Mouse (Mus musculus): ENCODE data around the gene Ptpn12. TPM values are rescaled to one million over a fixed set of nuclear protein-coding genes. Genes with fewer than 3 reads are reported as not detected.

Ptpn12 gene
- polyA plus RNA-seq (2014; fragmentation: Nextera tagmentation; extraction: Ambion mirVana) = 29.7 and 30.5 TPM in 2 replicates

- peak within 1 kb of the TSS; percentile 51 for H3K4me2 ChIP-seq (ENCODE audit: low read depth, low read length)
- WGBS = 1% methylated on average over 27 of the region's 73 CpGs
- peaks cover 7% of the 10 kb centered on the region; the same call in 1 of the 2 replicates for H3K4me1 ChIP-seq (ENCODE audit: control insufficient read depth, insufficient read depth, low read length)
- no peaks in the 10 kb centered on the region for H3K36me3 ChIP-seq (ENCODE audit: control insufficient read depth, insufficient read depth, low read length)
- no peaks in the 10 kb centered on the region for H3K9me3 ChIP-seq (ENCODE audit: control insufficient read depth, low read length)
- peak; percentile 94 for ATAC-seq (ENCODE audit: low read depth)
- no peaks in the 10 kb centered on the region for H3K27me3 ChIP-seq (ENCODE audit: control insufficient read depth, insufficient read depth, low read length)
- H3K9ac ChIP-seq (replicated peaks; ENCODE audit: low read depth, low read length) = peak within 1 kb of the TSS; percentile 99
- H3K4me3 ChIP-seq (ENCODE audit: low read depth, low read length) = peak within 1 kb of the TSS; percentile 96
- H3K27ac ChIP-seq (ENCODE audit: low read depth, low read length) = peak within 1 kb of the TSS; percentile 99
Observed at GRCm38 (mm10) chr5:21055820-21056531, at the start of gene Ptpn12. Ptpn12 (minus strand) TSS chr5:21055911.

- Histone ChIP-seq H3K4me1 (ENCODE audit: control insufficient read depth, insufficient read depth, low read length) (no peaks in the 10 kb centered on the region), H3K9me3 (ENCODE audit: control insufficient read depth, low read length) (no peaks in the 10 kb centered on the region), H3K4me2 (ENCODE audit: low read depth, low read length) (no peak overlapping the region), H3K9ac (replicated peaks; ENCODE audit: low read depth, low read length) (no peak overlapping the region), H3K4me3 (ENCODE audit: low read depth, low read length) (no peak overlapping the region), H3K27ac (ENCODE audit: low read depth, low read length) (no peak overlapping the region), H3K36me3 (ENCODE audit: control insufficient read depth, insufficient read depth, low read length) (no peaks in the 10 kb centered on the region), H3K27me3 (ENCODE audit: control insufficient read depth, insufficient read depth, low read length) (no peaks in the 10 kb centered on the region)
- ATAC-seq (ENCODE audit: low read depth) = no peak
- 83% methylated on average over 6 of the region's 6 CpGs for WGBS
Observed at GRCm38 (mm10) chr5:21091179-21091578, 35.5 kb upstream of the Ptpn12 start.

- WGBS = 91% methylated on average over 2 of the region's 2 CpGs
- peaks cover 7% of the 10 kb centered on the region; the same call in 1 of the 2 replicates for H3K4me1 ChIP-seq (ENCODE audit: control insufficient read depth, insufficient read depth, low read length)
- no peaks in the 10 kb centered on the region for H3K36me3 ChIP-seq (ENCODE audit: control insufficient read depth, insufficient read depth, low read length)
- H3K9me3 ChIP-seq (ENCODE audit: control insufficient read depth, low read length) = no peaks in the 10 kb centered on the region
- no peak overlapping the region for H3K9ac ChIP-seq (replicated peaks; ENCODE audit: low read depth, low read length)
- ATAC-seq (ENCODE audit: low read depth) = no peak
- no peak overlapping the region for H3K27ac ChIP-seq (ENCODE audit: low read depth, low read length)
- no peak overlapping the region; the same call in 1 of the 2 replicates for H3K4me3 ChIP-seq (ENCODE audit: low read depth, low read length)
- no peaks in the 10 kb centered on the region for H3K27me3 ChIP-seq (ENCODE audit: control insufficient read depth, insufficient read depth, low read length)
- H3K4me2 ChIP-seq (ENCODE audit: low read depth, low read length) = no peak overlapping the region
Observed at GRCm38 (mm10) chr5:21057217-21057616, 1.5 kb upstream of the Ptpn12 start.

GRCm38 (mm10) chr5:21056595-21056994 lies 884 bp upstream of the Ptpn12 start:
- H3K27me3 ChIP-seq (ENCODE audit: control insufficient read depth, insufficient read depth, low read length) = no peaks in the 10 kb centered on the region
- H3K9me3 ChIP-seq (ENCODE audit: control insufficient read depth, low read length) = no peaks in the 10 kb centered on the region
- H3K27ac ChIP-seq (ENCODE audit: low read depth, low read length) = peak overlapping the region; percentile 99
- peak overlapping the region; percentile 51 for H3K4me2 ChIP-seq (ENCODE audit: low read depth, low read length)
- H3K9ac ChIP-seq (replicated peaks; ENCODE audit: low read depth, low read length) = peak overlapping the region; percentile 61
- no peaks in the 10 kb centered on the region for H3K36me3 ChIP-seq (ENCODE audit: control insufficient read depth, insufficient read depth, low read length)
- WGBS = 11% methylated on average over 8 of the region's 8 CpGs
- no peak for ATAC-seq (ENCODE audit: low read depth)
- peak overlapping the region; percentile 96 for H3K4me3 ChIP-seq (ENCODE audit: low read depth, low read length)
- peaks cover 7% of the 10 kb centered on the region; the same call in 1 of the 2 replicates for H3K4me1 ChIP-seq (ENCODE audit: control insufficient read depth, insufficient read depth, low read length)

GRCm38 (mm10) chr5:21055071-21055819 lies 466 bp downstream of the Ptpn12 start:
- H3K4me3 ChIP-seq (ENCODE audit: low read depth, low read length) = peak overlapping the region; percentile 96
- H3K9me3 ChIP-seq (ENCODE audit: control insufficient read depth, low read length) = no peaks in the 10 kb centered on the region
- H3K27me3 ChIP-seq (ENCODE audit: control insufficient read depth, insufficient read depth, low read length) = no peaks in the 10 kb centered on the region
- peaks cover 7% of the 10 kb centered on the region; the same call in 1 of the 2 replicates for H3K4me1 ChIP-seq (ENCODE audit: control insufficient read depth, insufficient read depth, low read length)
- no peaks in the 10 kb centered on the region for H3K36me3 ChIP-seq (ENCODE audit: control insufficient read depth, insufficient read depth, low read length)
- H3K9ac ChIP-seq (replicated peaks; ENCODE audit: low read depth, low read length) = peak overlapping the region; percentile 99
- peak; percentile 62 for ATAC-seq (ENCODE audit: low read depth)
- peak overlapping the region; percentile 99 for H3K27ac ChIP-seq (ENCODE audit: low read depth, low read length)
- under 1% methylated on average over 63 of the region's 84 CpGs for WGBS
- peak overlapping the region; percentile 44 for H3K4me2 ChIP-seq (ENCODE audit: low read depth, low read length)

GRCm38 (mm10) chr5:21054472-21055070 lies 1.1 kb downstream of the Ptpn12 start:
- 1% methylated on average over 20 of the region's 20 CpGs for WGBS
- H3K27me3 ChIP-seq (ENCODE audit: control insufficient read depth, insufficient read depth, low read length) = no peaks in the 10 kb centered on the region
- H3K4me2 ChIP-seq (ENCODE audit: low read depth, low read length) = peak overlapping the region; percentile 44

GRCm38 (mm10) chr5:21053571-21054307 lies 2.0 kb downstream of the Ptpn12 start:
- Histone ChIP-seq H3K4me1 (ENCODE audit: control insufficient read depth, insufficient read depth, low read length) (peaks cover 10% of the 10 kb centered on the region; the same call in 1 of the 2 replicates), H3K9me3 (ENCODE audit: control insufficient read depth, low read length) (no peaks in the 10 kb centered on the region), H3K4me3 (ENCODE audit: low read depth, low read length) (peak overlapping the region; percentile 96), H3K36me3 (ENCODE audit: control insufficient read depth, insufficient read depth, low read length) (no peaks in the 10 kb centered on the region), H3K9ac (replicated peaks; ENCODE audit: low read depth, low read length) (no peak overlapping the region), H3K27me3 (ENCODE audit: control insufficient read depth, insufficient read depth, low read length) (no peaks in the 10 kb centered on the region), H3K27ac (ENCODE audit: low read depth, low read length) (no peak overlapping the region), H3K4me2 (ENCODE audit: low read depth, low read length) (peak overlapping the region; percentile 44)
- no peak for ATAC-seq (ENCODE audit: low read depth)
- 60% methylated on average over 3 of the region's 3 CpGs for WGBS

More at GRCm38 (mm10) chr5:21054472-21055070, 1.1 kb downstream of the Ptpn12 start:
- peak overlapping the region; percentile 96 for H3K4me3 ChIP-seq (ENCODE audit: low read depth, low read length)
- peak; percentile 7 for ATAC-seq (ENCODE audit: low read depth)
- H3K27ac ChIP-seq (ENCODE audit: low read depth, low read length) = peak overlapping the region; percentile 99
- no peaks in the 10 kb centered on the region for H3K9me3 ChIP-seq (ENCODE audit: control insufficient read depth, low read length)
- peaks cover 7% of the 10 kb centered on the region; the same call in 1 of the 2 replicates for H3K4me1 ChIP-seq (ENCODE audit: control insufficient read depth, insufficient read depth, low read length)
- H3K9ac ChIP-seq (replicated peaks; ENCODE audit: low read depth, low read length) = peak overlapping the region; percentile 99
- no peaks in the 10 kb centered on the region for H3K36me3 ChIP-seq (ENCODE audit: control insufficient read depth, insufficient read depth, low read length)

- ATAC-seq (ENCODE audit: low read depth) = no peak
- Histone ChIP-seq H3K4me1 (ENCODE audit: control insufficient read depth, insufficient read depth, low read length) (peaks cover 10% of the 10 kb centered on the region; the same call in 1 of the 2 replicates), H3K27me3 (ENCODE audit: control insufficient read depth, insufficient read depth, low read length) (no peaks in the 10 kb centered on the region), H3K36me3 (ENCODE audit: control insufficient read depth, insufficient read depth, low read length) (no peaks in the 10 kb centered on the region), H3K4me3 (ENCODE audit: low read depth, low read length) (no peak overlapping the region), H3K9ac (replicated peaks; ENCODE audit: low read depth, low read length) (no peak overlapping the region), H3K4me2 (ENCODE audit: low read depth, low read length) (no peak overlapping the region), H3K27ac (ENCODE audit: low read depth, low read length) (no peak overlapping the region), H3K9me3 (ENCODE audit: control insufficient read depth, low read length) (no peaks in the 10 kb centered on the region)
- 100% methylated on average over 1 of the region's 1 CpGs for WGBS
Observed at GRCm38 (mm10) chr5:21052521-21052920, 3.2 kb downstream of the Ptpn12 start.

All from neural tube, embryonic 14.5 days (tissue).